ENCODE assay signal across 8 mouse cellular contexts in the genomic region with DNA sequence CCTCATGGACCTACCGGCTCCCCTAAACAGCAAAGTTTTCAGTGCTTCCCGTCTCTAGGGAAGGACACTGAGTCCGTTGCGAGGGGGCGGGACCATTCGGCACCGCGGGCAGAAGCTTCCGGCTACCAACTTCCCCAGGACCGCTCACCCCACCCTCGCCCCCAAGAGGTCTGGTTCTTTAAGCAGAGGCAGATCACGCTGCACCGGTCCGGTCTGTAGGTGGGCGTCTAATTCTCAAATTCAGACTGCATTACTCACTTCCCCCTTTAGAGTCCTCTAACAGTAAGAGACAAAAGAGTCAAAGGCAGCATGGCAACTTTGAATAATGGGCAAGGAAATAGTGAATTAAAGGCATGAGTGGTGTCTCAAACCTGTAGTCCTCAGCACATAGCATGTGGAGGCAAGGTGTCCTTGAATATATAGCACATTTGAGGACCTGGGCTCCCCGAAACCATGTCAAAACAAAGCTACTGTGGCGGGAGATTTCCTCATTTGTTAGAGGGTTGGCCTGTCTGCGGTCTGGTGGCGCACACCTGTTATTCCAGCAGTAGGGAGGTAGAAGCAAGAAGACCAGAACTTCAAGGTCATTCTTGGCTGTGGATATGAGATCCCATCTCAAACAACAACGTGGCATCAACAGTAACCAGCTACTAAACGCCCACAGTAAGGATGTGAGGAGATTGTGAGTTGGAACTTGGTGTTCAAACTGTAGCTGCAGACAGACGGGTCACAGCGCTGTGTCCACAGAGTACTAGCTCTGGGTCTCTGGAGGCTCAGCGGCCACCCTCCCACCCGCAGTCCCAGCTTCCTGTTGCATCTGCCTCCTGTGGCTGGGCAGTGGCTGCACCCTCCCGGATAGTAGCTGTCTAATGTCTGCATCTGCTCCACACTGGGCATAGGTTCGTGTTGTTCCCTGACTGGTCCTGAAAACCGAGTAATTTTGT. TPM values are rescaled to one million over a fixed set of nuclear protein-coding genes. Genes with fewer than 3 reads are reported as not detected.
DNase-seq lines count a peak whose midpoint lies in the region; ATAC-seq lines count a peak whose summit lies in the region.

A gene (minus strand): TSS at position 48 of the 944 bp plus-strand sequence.

- no peak within 1 kb of the TSS for H3K9ac ChIP-seq in embryonic facial prominence, embryonic 15.5 days
- peak within 1 kb of the TSS; percentile 72 for H3K9ac ChIP-seq in heart, embryonic 16.5 days (ENCODE audit: low read length)

- no peaks in the 10 kb centered on the region for H3K36me3 ChIP-seq in embryonic facial prominence, embryonic 15.5 days
- no peaks in the 10 kb centered on the region for H3K36me3 ChIP-seq in heart, embryonic 16.5 days (ENCODE audit: control insufficient read depth, insufficient read depth)

- WGBS in embryonic facial prominence, embryonic 15.5 days: 31% methylated on average over 28 of the region's 28 CpGs
- WGBS in heart, embryonic 16.5 days: 28% methylated on average over 28 of the region's 28 CpGs

- peak within 1 kb of the TSS; percentile 40 for H3K4me3 ChIP-seq in embryonic facial prominence, embryonic 15.5 days (replicated peaks)
- peak within 1 kb of the TSS; percentile 50 for H3K4me3 ChIP-seq in heart, embryonic 16.5 days (ENCODE audit: low read length)

- ATAC-seq in embryonic facial prominence, embryonic 15.5 days (ENCODE audit: insufficient number of reproducible peaks, low FRiP score, low TSS enrichment, low read depth): no peak; the same call in 1 of the 2 replicates
- peak; percentile 77; the same call in 1 of the 2 replicates for ATAC-seq in heart, embryonic 16.5 days (replicated peaks; ENCODE audit: extremely low read depth, insufficient read depth, low FRiP score)

- no peaks in the 10 kb centered on the region for H3K9me3 ChIP-seq in embryonic facial prominence, embryonic 15.5 days (replicated peaks)
- H3K9me3 ChIP-seq in heart, embryonic 16.5 days (replicated peaks; ENCODE audit: control insufficient read depth, low read length): no peaks in the 10 kb centered on the region

- DNase-seq in urinary bladder, adult 18-20 months (ENCODE audit: low spot score in 2 of 2): peak; percentile 28
- no peak for DNase-seq in urinary bladder, adult 2 months (ENCODE audit: low spot score)
- DNase-seq in kidney, postnatal 10 days: peak; percentile 74
- peak; percentile 72 to 75 for DNase-seq in lung, postnatal 4 days
- peak; percentile 65 for DNase-seq in ovary, postnatal 36 days (ENCODE audit: low spot score)
- no peak for DNase-seq in frontal cortex, postnatal 36 days (ENCODE audit: low spot score in 2 of 2)

- peak within 1 kb of the TSS; percentile 58 for H3K4me2 ChIP-seq in embryonic facial prominence, embryonic 15.5 days (replicated peaks)
- peak within 1 kb of the TSS; percentile 83 for H3K4me2 ChIP-seq in heart, embryonic 16.5 days (ENCODE audit: low read depth, low read length)

- H3K27me3 ChIP-seq in embryonic facial prominence, embryonic 15.5 days: no peaks in the 10 kb centered on the region
- H3K27me3 ChIP-seq in heart, embryonic 16.5 days (ENCODE audit: control insufficient read depth, insufficient read depth, low read length): no peaks in the 10 kb centered on the region

- no peak within 1 kb of the TSS for H3K27ac ChIP-seq in embryonic facial prominence, embryonic 15.5 days (replicated peaks)
- no peak within 1 kb of the TSS; the same call in 1 of the 2 replicates for H3K27ac ChIP-seq in heart, embryonic 16.5 days (ENCODE audit: low read length)

- peaks cover 7% of the 10 kb centered on the region; the same call in 1 of the 2 replicates for H3K4me1 ChIP-seq in embryonic facial prominence, embryonic 15.5 days
- H3K4me1 ChIP-seq in heart, embryonic 16.5 days (ENCODE audit: control insufficient read depth, insufficient read depth, low read length): peaks cover 12% of the 10 kb centered on the region

RNA-seq across cellular contexts. Expression of the gene that starts here (rescaled TPM):
- polyA plus RNA-seq in urinary bladder, adult 2 months (2012; rRNA removed): 2.3 and 2.4 TPM in 2 replicates
- polyA plus RNA-seq in embryonic facial prominence, embryonic 15.5 days (2015; fragmentation: Nextera tagmentation; extraction: Ambion mirVana): 6.0 and 7.2 TPM in 2 replicates
- 0.54 and 0.92 TPM in 2 replicates for polyA plus RNA-seq in heart, embryonic 16.5 days (2015; fragmentation: Nextera tagmentation; extraction: Ambion mirVana)

Comparison
In these comparisons a context has a peak if more than half of its experiments do, and no peak if none do; other contexts are left out.
1. DNase-seq: peak in urinary bladder, adult 18-20 months (2 of 2), kidney, postnatal 10 days (single experiment), lung, postnatal 4 days (2 of 2) and ovary, postnatal 36 days (single experiment); none in urinary bladder, adult 2 months (single experiment) and frontal cortex, postnatal 36 days (0 of 2).
2. Peak in ATAC-seq, H3K4me3 ChIP-seq, H3K9ac ChIP-seq and H3K4me2 ChIP-seq in heart, embryonic 16.5 days; RNA of the gene not detected or under 1 TPM.